Mouse (Mus musculus): ENCODE measurements at regions not wholly inside any gene's neighbourhood (a gene's known extent, or its start where the extent isn't known, plus 50 kb on each side); places are given as distances from the start of the nearest gene placed in this dataset.

- TF ChIP-seq TAL1 (IDR thresholded peaks at IDR 0.05; ENCODE audit: low read length) (no peak), GATA1 (IDR thresholded peaks at IDR 0.05; ENCODE audit: low read length) (no peak)
Observed at GRCm38 (mm10) chr1:189499703-189500102, 97.6 kb upstream of the Kcnk2 start.
